Mouse (Mus musculus) right cerebral cortex, postnatal 36 days (tissue): Measurements from ENCODE around the gene Wdr24.
A peak's percentile ranks its signal among the peaks of the same experiment; 100 is the strongest.
"Not testable (repeated sequence)": the region's sequence is repeated elsewhere in the genome, so short reads cannot be mapped to it uniquely, and the experiment has no call there.

ENCODE experiments used
- DNase-seq, 2 experiments: peaks; one replicate each; pipeline ENCODE4 v3.0.0; 2022; ENCODE audit warnings: low spot score in 2 of 2, mixed read lengths in 1 of 2

The Wdr24 gene

GRCm38 (mm10) chr17:25807452-25807851 lies 16.0 kb upstream of the Wdr24 start:
- not testable (repeated sequence) for DNase-seq

- no peak for DNase-seq
Measured at GRCm38 (mm10) chr17:25808028-25808427, 15.4 kb upstream of the Wdr24 start.

GRCm38 (mm10) chr17:25808789-25809605 lies 14.4 kb upstream of the Wdr24 start, which contains the start of gene Fbxl16:
Gene Fbxl16 (plus strand): TSS chr17:25809085.
- DNase-seq: peak; percentile 87 to 90

GRCm38 (mm10) chr17:25809606-25810340 lies 13.7 kb upstream of the Wdr24 start:
- no peak for DNase-seq

GRCm38 (mm10) chr17:25810890-25811289 lies 12.5 kb upstream of the Wdr24 start:
- no peak for DNase-seq

- DNase-seq: peak; percentile 88 to 92
Measured at GRCm38 (mm10) chr17:25813471-25813870, 10.0 kb upstream of the Wdr24 start.

GRCm38 (mm10) chr17:25817662-25818061 lies 5.8 kb upstream of the Wdr24 start:
- DNase-seq: no peak

- DNase-seq: no peak
Measured at GRCm38 (mm10) chr17:25818851-25819780, 4.3 kb upstream of the Wdr24 start.

GRCm38 (mm10) chr17:25824362-25825142 lies 1.1 kb downstream of the Wdr24 start:
- DNase-seq: no peak

GRCm38 (mm10) chr17:25825311-25825710 lies 1.9 kb downstream of the Wdr24 start:
- no peak for DNase-seq

- DNase-seq: no peak
Measured at GRCm38 (mm10) chr17:25825984-25826570, 2.6 kb downstream of the Wdr24 start.

- DNase-seq: no peak
Measured at GRCm38 (mm10) chr17:25827011-25827410, 3.6 kb downstream of the Wdr24 start.

GRCm38 (mm10) chr17:25827546-25828222 lies 4.3 kb downstream of the Wdr24 start:
- DNase-seq: no peak

GRCm38 (mm10) chr17:25828223-25828594 lies 4.8 kb downstream of the Wdr24 start:
- no peak for DNase-seq

GRCm38 (mm10) chr17:25828712-25829557 lies 5.5 kb downstream of the Wdr24 start, which contains the start of gene Jmjd8:
Gene Jmjd8 (plus strand): TSS chr17:25828867.
- DNase-seq: peak; percentile 82

- DNase-seq: no peak
Measured at GRCm38 (mm10) chr17:25829558-25830017, 6.2 kb downstream of the Wdr24 start.

GRCm38 (mm10) chr17:25830200-25830753 lies 6.8 kb downstream of the Wdr24 start:
- DNase-seq: no peak

GRCm38 (mm10) chr17:25830806-25831431 lies 7.5 kb downstream of the Wdr24 start:
- no peak for DNase-seq
